Mouse (Mus musculus) lung, postnatal 25 days (tissue): ENCODE data around the gene Med24.
A peak's percentile ranks its signal among the peaks of the same experiment; 100 is the strongest.

ENCODE experiments used
- DNase-seq: peaks from one replicate; pipeline ENCODE4 v3.0.0; 2022; ENCODE audit warnings: low spot score

The Med24 gene

GRCm38 (mm10) chr11:98720756-98721155, 8.5 kb downstream of the Med24 start:
- no peak for DNase-seq

GRCm38 (mm10) chr11:98717904-98718303, 11.3 kb downstream of the Med24 start:
- DNase-seq = peak; percentile 71

- DNase-seq = no peak
Measured at GRCm38 (mm10) chr11:98715946-98716345, 13.3 kb downstream of the Med24 start.

- no peak for DNase-seq
Measured at GRCm38 (mm10) chr11:98713703-98714102, 15.5 kb downstream of the Med24 start.

- peak; percentile 35 for DNase-seq
Measured at GRCm38 (mm10) chr11:98712009-98712408, 17.2 kb downstream of the Med24 start.

- DNase-seq = no peak
Measured at GRCm38 (mm10) chr11:98711046-98711434, 18.2 kb downstream of the Med24 start.

- DNase-seq = peak; percentile 87
Measured at GRCm38 (mm10) chr11:98710416-98711045, 18.7 kb downstream of the Med24 start.

- DNase-seq = peak; percentile 21
Measured at GRCm38 (mm10) chr11:98709001-98709741, 20.1 kb downstream of the Med24 start.

- peak; percentile 74 for DNase-seq
Measured at GRCm38 (mm10) chr11:98708282-98708956, 20.8 kb downstream of the Med24 start.

- DNase-seq = peak; percentile 73
Measured at GRCm38 (mm10) chr11:98707401-98708281, 21.6 kb downstream of the Med24 start.

GRCm38 (mm10) chr11:98705021-98705420, 24.2 kb downstream of the Med24 start:
- no peak for DNase-seq

- DNase-seq = no peak
Measured at GRCm38 (mm10) chr11:98702323-98702722, 26.9 kb downstream of the Med24 start.

- DNase-seq = no peak
Measured at GRCm38 (mm10) chr11:98701213-98701670, 28.0 kb downstream of the Med24 start, which contains the start of gene Csf3. Csf3 (plus strand) TSS chr11:98701263.

- peak; percentile 81 for DNase-seq
Measured at GRCm38 (mm10) chr11:98699911-98700310, 29.3 kb downstream of the Med24 start.

GRCm38 (mm10) chr11:98698849-98699640, 30.2 kb downstream of the Med24 start:
- DNase-seq = no peak

GRCm38 (mm10) chr11:98697225-98697624, 32.0 kb downstream of the Med24 start:
- DNase-seq = no peak

- no peak for DNase-seq
Measured at GRCm38 (mm10) chr11:98696454-98697216, 32.6 kb downstream of the Med24 start.

GRCm38 (mm10) chr11:98695408-98695807, 33.8 kb downstream of the Med24 start:
- no peak for DNase-seq

GRCm38 (mm10) chr11:98694301-98694700, 34.9 kb downstream of the Med24 start:
- DNase-seq = no peak

GRCm38 (mm10) chr11:98693746-98694145, 35.5 kb downstream of the Med24 start:
- no peak for DNase-seq
